9 mouse cellular contexts compared by ENCODE assay signal in genomic region chr15:81507201-81507600, GRCm38 (mm10). TPM values are rescaled to one million over a fixed set of nuclear protein-coding genes. Genes with fewer than 3 reads are reported as not detected.
A peak's percentile ranks its signal among the peaks of the same experiment; 100 is the strongest.
DNase-seq lines count a peak whose midpoint lies in the region; ATAC-seq and TF ChIP-seq lines count a peak whose summit lies in the region.
"Had no signal": no experiment of that assay in that cellular context is flagged by ENCODE, and none has a peak within 500 bp of the region (broad histone marks: within the 10 kb centered on the region; RNA-seq: fewer than 3 reads in every experiment).

No protein-coding gene starts in this region.

- H3K9me3 ChIP-seq in kidney, postnatal 0 days (replicated peaks; ENCODE audit: low read length): no peaks in the 10 kb centered on the region
- H3K9me3 ChIP-seq in kidney, embryonic 15.5 days (replicated peaks): no peaks in the 10 kb centered on the region
- no peaks in the 10 kb centered on the region for H3K9me3 ChIP-seq in hindbrain, embryonic 13.5 days

- H3K36me3 ChIP-seq in kidney, postnatal 0 days (ENCODE audit: insufficient read depth, low read length): no peaks in the 10 kb centered on the region
- H3K36me3 ChIP-seq in kidney, embryonic 15.5 days: no peaks in the 10 kb centered on the region
- H3K36me3 ChIP-seq in hindbrain, embryonic 13.5 days: no peaks in the 10 kb centered on the region

- H3K4me3 ChIP-seq in kidney, postnatal 0 days (replicated peaks; ENCODE audit: low read depth, low read length): no peak overlapping the region
- H3K4me3 ChIP-seq in kidney, embryonic 15.5 days (replicated peaks): no peak overlapping the region
- no peak overlapping the region for H3K4me3 ChIP-seq in hindbrain, embryonic 13.5 days
- H3K4me3 ChIP-seq: erythroblast, embryonic 14.5 days had no signal

- H3K9ac ChIP-seq in kidney, postnatal 0 days (ENCODE audit: low read depth, low read length): no peak overlapping the region
- no peak overlapping the region for H3K9ac ChIP-seq in kidney, embryonic 15.5 days
- H3K9ac ChIP-seq in hindbrain, embryonic 13.5 days: no peak overlapping the region

- 0 out of 2 replicates have a peak, but pooled peaks have one; percentile 33 for ATAC-seq in kidney, postnatal 0 days (replicated peaks; ENCODE audit: low FRiP score, low read depth)
- no peak for ATAC-seq in kidney, embryonic 15.5 days (replicated peaks; ENCODE audit: low FRiP score)
- ATAC-seq in Patski: no peak
- no peak for ATAC-seq in hindbrain, embryonic 13.5 days (ENCODE audit: low FRiP score)

- H3K4me2 ChIP-seq in kidney, postnatal 0 days (ENCODE audit: low read length): no peak overlapping the region
- no peak overlapping the region for H3K4me2 ChIP-seq in kidney, embryonic 15.5 days
- no peak overlapping the region for H3K4me2 ChIP-seq in hindbrain, embryonic 13.5 days

- no peaks in the 10 kb centered on the region for H3K27me3 ChIP-seq in kidney, postnatal 0 days (ENCODE audit: insufficient read depth, low read length)
- no peaks in the 10 kb centered on the region for H3K27me3 ChIP-seq in kidney, embryonic 15.5 days
- H3K27me3 ChIP-seq in Patski: peaks cover 4% of the 10 kb centered on the region
- H3K27me3 ChIP-seq in hindbrain, embryonic 13.5 days: no peaks in the 10 kb centered on the region

- POLR2A ChIA-PET in Patski (lab: Charles Lee): no interaction called here

- H3K27ac ChIP-seq in kidney, postnatal 0 days: no peak overlapping the region
- H3K27ac ChIP-seq in kidney, embryonic 15.5 days: no peak overlapping the region
- no peak overlapping the region for H3K27ac ChIP-seq in hindbrain, embryonic 13.5 days

- CTCF ChIA-PET in Patski (lab: Charles Lee): no interaction called here

- peak; percentile 63 for TF ChIP-seq CTCF in kidney, postnatal 0 days (IDR thresholded peaks at IDR 0.05; ENCODE audit: low read depth)
- peak; percentile 68 for TF ChIP-seq CTCF in Patski (IDR thresholded peaks at IDR 0.05)

- no peaks in the 10 kb centered on the region for H3K4me1 ChIP-seq in kidney, postnatal 0 days (replicated peaks; ENCODE audit: insufficient read depth, low read length)
- peaks cover 11% of the 10 kb centered on the region for H3K4me1 ChIP-seq in kidney, embryonic 15.5 days
- H3K4me1 ChIP-seq in hindbrain, embryonic 13.5 days (replicated peaks): no peaks in the 10 kb centered on the region

- peak; percentile 43 for DNase-seq in kidney, postnatal 0 days (ENCODE audit: low spot score)
- no peak for DNase-seq in Patski (ENCODE audit: low read depth, low spot score)
- peak; percentile 57 to 61 for DNase-seq in kidney, postnatal 4 days
- DNase-seq in spleen, adult 12 weeks (ENCODE audit: low spot score): peak; percentile 33
- DNase-seq in layer of hippocampus, adult 18-20 months (ENCODE audit: low spot score in 2 of 2): no peak
- DNase-seq in cerebellum, adult 9-10 months: no peak

- in situ Hi-C loops in Patski (cut with MboI; ENCODE audit: low pct_unique_long_range_greater_than_20kb): no loop called here

RNA-seq across cellular contexts. Expression of gene Rbx1, which starts 41.1 kb away (rescaled TPM):
- polyA plus RNA-seq in kidney, postnatal 0 days (2015; fragmentation: Nextera tagmentation; extraction: Ambion mirVana): 517 and 563 TPM in 2 replicates
- polyA plus RNA-seq in kidney, embryonic 15.5 days (2015; fragmentation: Nextera tagmentation; extraction: Ambion mirVana): 459 and 522 TPM in 2 replicates
- polyA plus RNA-seq in Patski (2021): 157 TPM
- total RNA-seq in layer of hippocampus, adult 18-20 months (2021): 100 to 1,000 TPM; 128 to 135 TPM
- 482 and 500 TPM in 2 replicates for polyA plus RNA-seq in hindbrain, embryonic 13.5 days (2015; fragmentation: Nextera tagmentation; extraction: Ambion mirVana)

Comparison
In these comparisons a context has a peak if more than half of its experiments do, and no peak if none do; other contexts are left out.
1. DNase-seq: peak in kidney, postnatal 0 days (single experiment), kidney, postnatal 4 days (2 of 2) and spleen, adult 12 weeks (single experiment); none in Patski (single experiment), layer of hippocampus, adult 18-20 months (0 of 2) and cerebellum, adult 9-10 months (single experiment).